Mouse (Mus musculus) MEL (cell line): ENCODE measurements around the gene Crb3.

ENCODE experiments used
- BHLHE40 ChIP-seq: IDR thresholded peaks from 2 replicates; pipeline ENCODE4 v1.6.1; 2012; ENCODE audit warnings: low read depth, mild to moderate bottlenecking, inconsistent platforms, low read length, improper control_type of control experiment, borderline replicate concordance
- CTCF ChIP-seq, 3 experiments: IDR thresholded peaks in 2 of 3; conservative IDR thresholded peaks in 1 of 3; 2 replicates each; pipeline ENCODE4 v1.5.1; 2011 to 2012; ENCODE audit warnings: low read length in 3 of 3, low read depth in 2 of 3, mild to moderate bottlenecking in 2 of 3, improper control_type of control experiment in 1 of 3, inconsistent platforms in 1 of 3, mixed read lengths in 1 of 3, moderate library complexity in 1 of 3; ENCODE audit not compliant: control insufficient read depth in 1 of 3, insufficient read depth in 1 of 3, poor library complexity in 1 of 3, severe bottlenecking in 1 of 3
- ELF1 ChIP-seq: IDR thresholded peaks from 2 replicates; pipeline ENCODE4 v1.6.1; 2014; ENCODE audit warnings: low read depth, mild to moderate bottlenecking, inconsistent platforms, low read length, improper control_type of control experiment, moderate library complexity
- EP300 ChIP-seq, 2 experiments: IDR thresholded peaks; 2 replicates each; pipeline ENCODE4 v1.6.1; 2011; ENCODE audit warnings: improper control_type of control experiment in 2 of 2, low read length in 2 of 2, low read depth in 1 of 2, mild to moderate bottlenecking in 1 of 2
- GATA1 ChIP-seq: IDR thresholded peaks from 2 replicates; pipeline ENCODE4 v1.6.1; 2011; ENCODE audit warnings: low read depth, low read length, improper control_type of control experiment
- HCFC1 ChIP-seq: IDR thresholded peaks from 2 replicates; pipeline ENCODE4 v1.6.1; 2012; ENCODE audit warnings: low read depth, mild to moderate bottlenecking, inconsistent platforms, low read length, improper control_type of control experiment, moderate library complexity
- KAT2A ChIP-seq: conservative IDR thresholded peaks from 2 replicates; pipeline ENCODE4 v1.6.1; 2012; ENCODE audit warnings: low read depth, low read length, improper control_type of control experiment, inconsistent platforms
- NRF1 ChIP-seq: IDR thresholded peaks from 2 replicates; pipeline ENCODE4 v1.6.1; 2014; ENCODE audit warnings: low read depth, mild to moderate bottlenecking, inconsistent platforms, low read length, improper control_type of control experiment, moderate library complexity; ENCODE audit not compliant: poor library complexity, insufficient read depth, severe bottlenecking
- POLR2A ChIP-seq, 2 experiments: IDR thresholded peaks; 2 replicates each; pipeline ENCODE4 v1.6.1; 2011 to 2012; ENCODE audit warnings: low read length in 2 of 2, mild to moderate bottlenecking in 2 of 2, control low read depth in 1 of 2, improper control_type of control experiment in 1 of 2, low read depth in 1 of 2, moderate library complexity in 1 of 2; ENCODE audit not compliant: control insufficient read depth in 1 of 2, insufficient read depth in 1 of 2, poor library complexity in 1 of 2
- SMC3 ChIP-seq: IDR thresholded peaks from 2 replicates; pipeline ENCODE4 v1.6.1; 2011; ENCODE audit warnings: low read depth, low read length, improper control_type of control experiment
- TCF12 ChIP-seq: IDR thresholded peaks from 2 replicates; pipeline ENCODE4 v1.6.1; 2014; ENCODE audit warnings: low read depth, mild to moderate bottlenecking, inconsistent platforms, low read length, improper control_type of control experiment, moderate library complexity
- USF1 ChIP-seq: IDR thresholded peaks from 2 replicates; pipeline ENCODE4 v1.6.1; 2014; ENCODE audit warnings: low read depth, mild to moderate bottlenecking, inconsistent platforms, low read length, improper control_type of control experiment, moderate library complexity
- ZC3H11A ChIP-seq: IDR thresholded peaks from 2 replicates; pipeline ENCODE4 v1.6.1; 2012; ENCODE audit warnings: low read depth, mild to moderate bottlenecking, inconsistent platforms, low read length, improper control_type of control experiment
- ZMIZ1 ChIP-seq: IDR thresholded peaks from 2 replicates; pipeline ENCODE4 v1.6.1; 2012; ENCODE audit warnings: low read depth, mild to moderate bottlenecking, inconsistent platforms, low read length, improper control_type of control experiment, moderate library complexity

DNA sequence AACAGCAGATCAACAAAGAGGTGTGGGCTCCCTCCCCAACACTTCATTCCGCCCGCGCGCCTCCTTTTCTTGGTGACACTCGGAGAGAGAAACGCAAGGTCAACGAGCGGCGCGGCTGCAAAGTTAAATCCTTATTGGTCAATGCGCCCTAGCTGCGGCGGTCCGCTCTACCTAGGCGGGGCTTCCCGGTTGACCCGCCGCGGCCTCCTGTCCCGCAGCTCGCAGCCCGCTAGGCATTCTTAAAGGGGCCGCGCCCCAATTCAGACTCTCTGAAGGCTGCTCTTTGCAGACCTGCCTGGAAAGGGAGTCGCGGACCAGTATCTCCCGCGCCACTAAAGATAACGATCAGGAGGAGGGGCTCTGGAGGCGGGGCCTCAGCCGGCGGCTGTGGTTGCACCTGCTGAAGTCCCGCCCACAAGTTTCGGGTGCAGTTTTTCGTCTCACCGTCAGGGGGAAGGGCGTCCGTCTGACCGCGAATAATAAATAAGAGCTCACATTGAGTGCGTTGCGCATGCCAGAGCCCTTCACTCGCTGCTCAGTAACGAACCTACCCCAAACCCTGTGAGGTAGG, 1.4 kb downstream of the Crb3 start:
- TF ChIP-seq ZMIZ1 (no peak), GATA1 (peak; percentile 89), POLR2A (IDR thresholded peaks at IDR 0.05; ENCODE audit: control insufficient read depth in 1 of 2, insufficient read depth in 1 of 2, low read depth in 1 of 2, low read length in 2 of 2, poor library complexity in 1 of 2) (no peak; a peak in 1 of 4 replicates), USF1 (no peak), TCF12 (no peak), CTCF (IDR thresholded peaks at IDR 0.05 in 2 of 3, conservative IDR thresholded peaks at IDR 0.05 in 1 of 3; ENCODE audit: control insufficient read depth in 1 of 3, insufficient read depth in 1 of 3, low read depth in 2 of 3, low read length in 3 of 3, poor library complexity in 1 of 3, severe bottlenecking in 1 of 3) (peak; percentile 54 to 68 (median 57)), BHLHE40 (no peak), HCFC1 (peak; percentile 72), EP300 (IDR thresholded peaks at IDR 0.05; ENCODE audit: low read depth in 1 of 2, low read length in 2 of 2) (no peak), ELF1 (no peak), KAT2A (no peak), ZC3H11A (peak; percentile 44), NRF1 (peak; percentile 80), SMC3 (peak; percentile 69)
